Mouse (Mus musculus) layer of hippocampus, postnatal 25 days (tissue): ENCODE measurements around the gene Prdm10. TPM values are rescaled to one million over a fixed set of nuclear protein-coding genes. Genes with fewer than 3 reads are reported as not detected.

Experiments used
- DNase-seq, 2 experiments: peaks; one replicate each; pipeline ENCODE4 v3.0.0; 2022; ENCODE audit warnings: mixed read lengths in 2 of 2, low spot score in 1 of 2; ENCODE audit errors: extremely low spot score in 1 of 2
- total RNA-seq, 2 experiments: library from RNA; stranded (reverse); gene quantifications; 2 replicates each; pipeline ENCODE4 v1.2.3; 2021

Prdm10 gene
- total RNA-seq, 2 experiments from 2014 or later = 18.7 to 21.0 TPM

DNA sequence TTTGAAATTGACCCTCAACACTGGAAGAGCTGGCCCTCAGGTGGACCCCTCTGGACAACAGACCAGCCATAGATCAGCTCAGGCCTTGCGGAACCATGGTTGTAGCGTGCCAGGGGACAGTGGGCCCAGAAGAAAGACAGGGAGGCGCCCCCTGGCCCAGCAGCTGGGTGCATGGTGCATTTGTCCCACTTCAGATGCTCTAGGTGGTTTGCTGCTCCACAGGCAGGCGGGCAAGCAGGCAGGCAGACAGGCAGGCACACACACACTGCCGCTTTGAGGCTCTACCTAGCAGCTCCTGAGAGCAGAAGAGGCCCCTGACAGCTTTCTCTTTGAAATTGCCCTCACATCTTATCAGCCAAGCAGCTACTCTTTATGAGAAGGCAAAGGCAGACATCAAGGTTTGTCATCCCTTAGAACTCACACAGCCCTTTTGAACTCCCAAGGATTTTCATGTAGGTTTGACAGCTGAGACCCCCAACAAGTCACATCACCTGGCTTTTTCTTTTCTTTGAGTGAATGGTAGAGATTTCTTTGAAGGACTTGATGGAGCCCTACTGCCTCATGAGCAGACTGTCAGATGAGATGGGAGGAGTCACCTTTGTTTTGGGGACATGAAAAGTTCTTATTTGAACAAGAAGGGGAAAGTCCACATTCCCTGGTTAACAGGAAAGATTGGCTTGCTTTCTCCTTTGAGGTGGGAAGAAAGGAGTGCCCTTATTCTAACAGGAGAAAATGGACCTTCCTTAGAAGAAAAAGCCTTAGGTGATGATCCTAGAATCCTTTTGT lies 21.4 kb downstream of the Prdm10 start:
- DNase-seq = no peak

DNA sequence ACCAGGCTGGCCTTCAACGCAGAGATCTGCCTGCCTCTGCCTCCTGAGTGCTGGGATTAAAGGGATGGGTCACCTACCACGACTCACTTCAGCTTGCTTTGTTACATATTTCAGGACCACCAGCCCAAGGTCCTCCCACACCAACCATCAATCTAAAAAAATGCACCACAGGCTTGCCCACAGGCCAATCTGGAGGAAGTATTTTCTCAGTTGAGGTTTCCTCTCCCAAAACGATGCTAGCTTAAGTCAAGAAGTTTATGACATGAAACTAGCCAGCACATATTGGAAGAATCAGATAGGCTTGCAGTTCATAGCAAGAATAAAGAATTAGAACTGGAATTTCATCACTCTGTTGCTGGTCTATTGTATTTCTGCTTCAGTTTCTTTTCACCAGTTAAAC lies 24.0 kb downstream of the Prdm10 start:
- DNase-seq = no peak

DNA sequence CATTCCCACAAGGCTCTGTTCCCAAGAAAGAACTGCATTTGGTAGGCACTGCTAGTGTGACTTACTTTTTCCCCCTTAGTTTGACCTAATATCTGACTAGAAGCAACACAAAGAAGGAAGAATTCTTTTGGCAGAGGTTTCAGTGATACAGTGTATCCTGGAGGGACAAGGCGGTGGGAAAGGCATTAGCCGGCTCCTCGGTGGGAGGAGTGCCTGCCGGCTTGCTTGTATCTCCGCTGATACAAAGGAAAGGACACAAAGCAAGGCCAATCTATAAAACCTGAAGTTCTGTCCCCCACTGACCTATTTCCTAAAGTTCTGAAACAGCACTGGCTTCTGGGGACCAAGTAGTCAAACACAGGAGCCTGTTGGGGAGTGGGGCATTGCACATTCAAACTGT lies 24.8 kb downstream of the Prdm10 start:
- DNase-seq = no peak

DNA sequence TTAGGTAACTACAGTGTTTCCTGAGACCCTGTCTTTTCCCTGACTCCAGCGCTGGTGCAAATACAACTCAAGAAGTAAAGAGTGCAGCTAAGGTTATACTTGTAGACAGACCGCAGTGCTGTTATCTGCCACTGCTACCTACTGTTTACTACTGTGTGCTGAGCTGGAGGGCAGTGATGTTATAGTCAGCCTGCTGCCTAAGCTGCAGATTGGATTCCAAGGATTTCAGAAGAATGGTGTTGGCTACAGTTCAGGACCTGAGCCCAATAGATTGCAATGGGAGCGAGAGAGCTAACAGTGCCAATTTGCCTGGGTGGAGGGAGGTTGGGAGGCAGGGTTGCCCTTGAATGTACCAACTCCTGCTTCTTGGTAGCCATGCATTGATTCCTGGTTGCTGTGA lies 25.5 kb downstream of the Prdm10 start:
- DNase-seq = no peak

DNA sequence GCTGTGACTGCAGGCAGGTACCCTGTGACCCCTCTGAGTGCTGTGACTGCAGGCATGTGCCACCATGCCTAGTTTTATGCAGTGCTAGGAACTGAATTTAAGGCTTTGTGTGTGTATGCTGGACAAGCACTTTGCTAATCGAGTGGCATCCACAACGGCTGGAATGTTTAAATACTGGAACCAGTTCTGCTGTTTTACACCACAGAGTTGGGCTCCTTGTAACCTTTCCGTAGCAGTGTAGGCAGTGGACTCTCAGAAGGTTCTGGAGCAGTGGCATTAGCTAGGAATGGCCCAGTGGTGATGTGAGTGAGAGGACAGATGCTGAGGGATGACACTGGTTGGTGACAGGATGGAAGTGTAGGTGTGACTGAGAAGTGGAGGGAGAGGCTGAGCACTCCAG lies 26.9 kb downstream of the Prdm10 start:
- no peak for DNase-seq

DNA sequence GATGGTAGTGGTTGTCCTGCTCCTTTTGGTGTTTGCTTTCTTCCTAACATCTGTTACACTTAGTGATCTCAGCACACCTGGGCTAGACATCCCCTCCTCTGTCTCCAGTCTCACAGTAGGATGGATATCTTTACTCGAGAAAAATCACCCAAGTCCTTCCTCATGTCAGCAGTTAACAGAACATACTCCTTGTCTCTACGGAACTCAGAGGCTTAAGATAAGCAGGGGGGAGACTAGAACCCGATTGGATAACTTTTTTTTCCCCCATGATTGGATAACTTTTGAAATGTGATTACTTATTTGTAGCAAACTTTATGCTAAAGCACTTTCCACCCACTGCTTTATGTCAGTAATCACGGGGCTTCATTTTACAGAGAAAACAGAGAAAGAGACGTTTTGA lies 28.7 kb downstream of the Prdm10 start:
- DNase-seq = no peak

DNA sequence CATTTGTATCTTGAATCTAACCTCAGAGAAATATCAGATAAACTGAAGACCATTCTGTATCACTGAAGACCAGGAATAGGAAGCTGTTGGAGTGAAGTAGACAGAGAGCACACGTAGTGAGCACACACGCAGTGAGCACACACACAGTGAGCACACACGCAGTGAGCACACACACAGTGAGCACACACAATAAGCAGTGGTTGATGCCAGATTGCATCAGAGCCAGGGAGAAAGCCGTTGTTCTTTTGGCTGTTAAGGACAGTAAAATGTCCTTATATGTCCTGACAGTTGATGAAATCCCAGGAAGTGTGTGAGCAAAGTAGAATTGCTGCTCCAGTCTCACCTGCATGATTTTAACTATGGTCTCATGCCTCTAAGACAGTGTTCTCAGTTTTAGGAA lies 30.3 kb downstream of the Prdm10 start:
- no peak for DNase-seq

DNA sequence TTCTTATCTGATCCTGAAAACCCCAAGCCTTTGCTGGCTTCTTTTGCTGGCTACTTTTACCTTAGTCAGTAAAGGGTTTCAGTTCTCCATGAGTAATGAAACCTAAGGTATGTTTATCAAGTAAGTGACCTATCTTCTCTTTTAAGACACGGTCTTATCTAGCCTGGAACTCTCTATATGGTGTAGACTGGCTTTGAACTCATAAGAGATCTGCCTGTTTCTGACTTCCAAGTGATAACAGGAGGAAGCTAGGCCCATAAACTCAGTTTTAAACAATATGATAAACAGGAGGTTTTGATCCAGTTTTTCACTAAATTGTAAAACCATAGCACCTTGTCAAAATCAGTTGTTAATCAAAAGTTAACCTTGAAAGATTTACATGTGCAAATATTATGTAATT lies 33.5 kb downstream of the Prdm10 start:
- DNase-seq = no peak

DNA sequence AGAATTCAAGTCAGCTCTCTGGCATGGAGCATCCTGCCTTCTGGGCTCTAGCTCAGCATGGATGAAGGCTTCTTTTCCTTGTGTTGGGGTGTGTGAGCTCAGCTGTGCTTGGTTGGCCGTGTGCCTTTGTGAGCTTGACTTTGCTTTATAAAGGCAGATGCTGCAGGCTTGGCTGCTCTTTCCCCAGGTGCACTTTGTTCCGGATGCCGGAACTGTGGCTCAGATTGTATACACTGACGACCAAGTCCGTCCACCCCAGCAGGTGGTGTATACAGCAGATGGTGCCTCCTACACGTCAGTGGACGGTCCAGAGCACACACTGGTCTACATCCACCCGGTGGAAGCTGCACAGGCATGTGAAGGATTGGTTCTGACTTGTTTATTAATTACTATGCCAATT lies 35.6 kb downstream of the Prdm10 start:
- no peak for DNase-seq

DNA sequence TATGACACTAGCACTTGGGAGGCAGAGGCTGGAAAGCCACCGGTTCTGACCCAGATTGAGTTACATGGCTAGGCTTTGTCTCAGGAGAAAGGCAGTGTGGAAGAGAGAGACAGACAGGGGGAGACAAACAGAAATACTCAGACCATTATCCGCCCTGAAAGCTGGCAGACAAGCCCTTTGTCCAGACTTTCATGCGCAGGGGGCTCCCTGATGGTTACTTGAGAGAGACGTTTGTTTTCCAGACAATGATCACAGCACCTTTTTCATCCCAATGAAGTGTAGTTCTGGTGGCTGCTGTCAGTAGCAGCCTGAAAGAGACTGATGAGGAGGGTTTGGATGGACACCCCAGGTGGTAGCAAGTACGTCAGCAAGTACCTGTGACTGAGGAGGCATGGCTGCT lies 38.6 kb downstream of the Prdm10 start:
- no peak for DNase-seq

DNA sequence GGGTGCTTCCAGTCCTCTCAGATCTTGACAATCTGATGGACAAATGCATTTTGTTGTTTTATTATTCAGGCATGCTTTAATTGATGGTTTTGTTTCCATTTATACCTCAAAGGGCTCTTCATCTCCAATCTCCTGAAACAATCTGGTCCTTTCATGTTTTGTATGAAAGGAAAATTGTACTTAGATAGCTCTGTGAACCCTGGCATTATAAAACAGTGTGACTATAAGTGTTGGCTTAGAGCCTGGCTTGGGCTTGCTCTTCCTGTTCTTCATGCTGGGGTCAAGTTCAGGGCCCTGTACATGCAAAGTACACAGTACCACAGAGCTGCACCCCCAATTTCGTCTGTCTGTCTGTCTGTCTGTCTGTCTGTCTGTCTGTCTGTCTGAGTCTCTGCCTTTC lies 40.4 kb downstream of the Prdm10 start:
- DNase-seq = no peak

DNA sequence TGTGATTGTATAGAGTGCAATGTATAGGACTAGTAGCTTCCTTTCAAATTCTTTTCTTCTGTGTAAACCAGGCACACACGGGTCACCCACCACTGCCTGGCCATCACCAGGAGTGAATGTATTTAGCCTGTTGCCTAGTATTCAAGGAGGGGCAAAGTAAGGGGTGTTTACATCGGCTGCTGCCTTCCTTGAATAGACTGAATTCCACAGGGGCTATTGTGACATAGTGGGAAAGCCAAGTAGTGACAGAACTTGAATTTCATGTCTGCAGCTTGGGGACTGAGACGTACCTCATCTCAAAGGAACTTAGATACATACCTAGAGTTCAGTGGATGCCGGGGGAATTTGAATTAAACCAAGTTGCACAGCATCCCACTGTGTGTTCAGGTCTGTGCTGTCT lies 41.2 kb downstream of the Prdm10 start:
- DNase-seq = no peak

DNA sequence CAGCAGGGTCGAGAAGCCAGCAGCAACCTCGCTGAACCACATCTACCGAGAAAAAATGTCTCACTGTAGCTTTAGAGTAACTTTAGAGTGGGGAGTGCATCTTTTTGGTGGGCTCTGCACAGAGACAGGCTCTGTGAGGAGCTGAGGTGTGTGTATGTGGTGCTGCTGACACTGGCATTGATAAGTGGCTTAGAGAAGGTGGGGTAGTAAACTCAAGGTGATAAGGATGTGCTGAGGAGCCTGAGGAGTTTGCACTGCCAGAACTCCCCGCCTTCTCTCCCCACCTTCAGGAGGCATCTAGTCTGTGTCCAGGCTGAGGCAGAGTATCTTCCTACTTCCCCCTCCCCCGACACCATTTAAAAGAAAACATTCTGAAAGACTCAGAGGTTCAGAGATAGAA lies 41.8 kb downstream of the Prdm10 start:
- DNase-seq = no peak

DNA sequence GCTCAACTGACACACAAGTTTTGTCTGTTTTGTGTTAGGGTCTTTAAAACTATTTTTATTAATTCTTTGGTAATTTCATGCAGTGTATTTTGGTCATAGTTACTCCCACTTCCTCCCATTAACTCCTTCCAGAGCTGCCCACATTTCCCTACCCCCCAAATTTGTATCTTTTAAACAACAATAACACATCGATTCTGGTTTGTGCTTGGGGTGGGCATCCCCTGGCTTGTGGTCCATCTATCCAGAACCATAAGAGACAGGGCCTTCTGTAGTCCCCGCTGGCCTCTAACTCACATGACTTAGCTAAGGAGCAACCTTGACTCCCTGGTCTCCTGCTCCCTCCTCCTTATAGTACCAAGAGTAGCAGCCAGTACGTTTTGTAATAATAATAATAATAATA lies 50.5 kb downstream of the Prdm10 start:
- DNase-seq = no peak

DNA sequence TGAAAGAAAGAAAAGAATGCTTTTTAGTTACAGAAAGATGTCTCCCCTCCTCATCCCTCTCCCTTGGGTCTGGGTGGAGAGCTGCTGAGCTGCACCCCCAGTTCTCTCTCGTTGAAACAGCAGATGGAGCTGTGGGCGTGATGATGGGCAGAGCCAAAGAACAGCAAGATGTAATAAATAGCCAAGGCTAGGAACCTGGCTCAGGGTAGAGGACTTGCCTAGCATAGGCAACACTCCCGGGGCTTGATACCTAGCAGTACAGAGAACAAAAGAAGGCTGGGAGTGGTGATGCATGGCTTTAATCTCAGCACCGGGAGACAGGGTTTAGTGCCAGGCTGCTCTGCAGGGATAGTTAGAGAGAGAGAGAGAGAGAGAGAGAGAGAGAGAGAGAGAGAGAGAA lies 50.9 kb downstream of the Prdm10 start:
- peak; percentile 25 to 47 for DNase-seq

DNA sequence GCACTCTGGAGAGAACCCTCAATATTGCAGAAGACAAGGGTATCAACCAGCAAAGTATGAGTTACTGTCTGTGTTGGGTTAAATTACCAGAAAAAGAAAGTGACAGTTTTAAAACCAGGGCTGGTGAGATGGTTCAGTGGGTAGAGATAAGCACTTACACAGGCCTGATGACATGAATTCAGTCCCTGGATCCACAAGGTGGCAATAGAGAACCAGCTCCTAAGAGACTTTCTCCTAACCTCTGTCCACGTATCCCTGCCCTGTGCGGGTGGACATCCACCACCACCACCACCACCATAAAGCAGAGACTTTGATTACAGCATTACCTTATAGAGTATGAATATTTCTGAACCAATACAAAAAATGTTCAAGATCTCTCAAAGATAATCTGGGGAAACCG lies 51.6 kb downstream of the Prdm10 start:
- DNase-seq = no peak

DNA sequence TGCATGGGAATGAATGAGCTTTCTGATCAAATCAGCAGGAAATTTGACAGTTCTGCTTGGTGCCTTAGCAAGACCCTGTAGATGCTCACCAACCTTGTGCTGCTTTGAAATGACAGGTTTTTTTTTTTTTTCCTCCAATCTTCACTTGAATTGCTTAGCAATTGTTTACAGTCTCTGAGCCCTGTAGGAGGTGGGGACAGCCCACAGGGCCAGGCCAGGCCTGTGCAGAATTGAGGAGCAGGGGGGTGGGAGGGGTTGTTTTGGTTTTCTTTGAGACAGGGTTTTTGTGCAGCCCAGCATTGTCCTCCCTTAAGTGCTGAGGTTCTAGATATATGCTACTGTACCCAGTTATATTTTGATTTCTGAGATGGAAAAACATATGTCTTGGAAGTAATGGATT lies 52.5 kb downstream of the Prdm10 start:
- DNase-seq = no peak

DNA sequence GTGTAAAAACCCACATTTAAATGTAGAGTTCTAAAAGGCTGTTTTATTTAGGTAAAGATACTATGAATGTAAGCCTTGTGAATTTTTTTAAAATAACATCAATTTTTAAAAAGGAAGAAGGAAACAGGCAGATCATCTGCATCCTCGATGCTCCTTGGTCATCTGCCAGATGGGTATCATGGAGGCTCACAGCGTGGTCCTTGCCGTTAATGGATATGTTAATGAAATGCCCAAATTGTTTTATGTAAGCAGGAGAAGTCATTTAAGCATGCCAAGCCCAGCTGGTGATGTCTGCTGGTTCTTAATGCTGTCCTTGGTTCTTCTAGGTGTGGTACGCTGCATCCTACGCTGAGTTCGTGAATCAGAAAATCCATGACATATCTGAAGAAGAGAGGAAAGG lies 54.7 kb downstream of the Prdm10 start:
- DNase-seq = no peak

DNA sequence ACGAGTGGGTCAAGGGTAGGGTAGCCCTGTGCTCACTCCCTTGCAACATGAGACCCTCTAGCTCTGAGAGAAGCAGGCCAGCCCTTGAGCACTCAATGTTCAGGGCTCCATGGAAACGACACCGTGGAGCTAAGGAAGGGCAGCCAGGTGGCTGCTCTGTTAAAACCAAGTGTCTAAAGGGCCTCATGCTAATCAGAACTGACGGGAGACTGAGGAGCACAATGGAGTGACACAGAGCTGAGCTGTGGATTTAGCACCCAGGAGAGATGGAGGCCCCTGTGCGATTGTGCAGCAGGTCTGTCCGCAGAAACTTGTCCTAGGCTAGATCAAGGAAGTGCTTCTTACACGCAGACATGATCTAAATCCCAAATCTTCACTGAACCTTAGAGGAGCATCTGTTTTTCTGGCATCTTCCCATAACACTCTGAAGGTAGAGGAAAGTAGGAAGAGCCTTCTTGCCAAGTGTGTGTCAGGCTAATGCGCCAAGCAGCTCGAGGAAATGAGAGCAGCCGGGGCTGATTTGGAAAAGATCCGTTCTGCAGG lies 64.0 kb downstream of the Prdm10 start:
- DNase-seq = no peak

DNA sequence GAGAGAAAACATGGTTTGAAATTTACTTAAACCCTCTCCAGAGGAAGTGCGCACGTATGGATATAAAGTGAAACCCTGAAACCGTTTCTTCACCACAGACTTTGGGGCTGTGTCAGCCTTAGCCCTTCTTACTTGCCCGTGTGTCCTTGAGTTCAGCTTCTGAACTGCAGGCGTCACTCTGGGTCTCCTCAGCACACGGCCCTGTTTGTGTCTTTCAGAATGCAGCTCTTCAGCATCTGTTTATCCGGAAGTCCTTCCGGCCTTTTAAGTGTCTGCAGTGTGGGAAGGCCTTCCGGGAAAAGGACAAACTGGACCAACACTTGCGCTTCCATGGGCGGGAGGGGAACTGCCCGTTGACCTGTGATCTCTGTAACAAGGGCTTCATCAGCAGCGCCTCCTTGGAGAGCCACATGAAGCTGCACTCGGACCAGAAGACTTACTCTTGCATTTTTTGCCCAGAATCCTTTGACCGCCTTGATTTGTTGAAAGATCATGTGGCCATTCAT lies 66.3 kb downstream of the Prdm10 start:
- no peak for DNase-seq

DNA sequence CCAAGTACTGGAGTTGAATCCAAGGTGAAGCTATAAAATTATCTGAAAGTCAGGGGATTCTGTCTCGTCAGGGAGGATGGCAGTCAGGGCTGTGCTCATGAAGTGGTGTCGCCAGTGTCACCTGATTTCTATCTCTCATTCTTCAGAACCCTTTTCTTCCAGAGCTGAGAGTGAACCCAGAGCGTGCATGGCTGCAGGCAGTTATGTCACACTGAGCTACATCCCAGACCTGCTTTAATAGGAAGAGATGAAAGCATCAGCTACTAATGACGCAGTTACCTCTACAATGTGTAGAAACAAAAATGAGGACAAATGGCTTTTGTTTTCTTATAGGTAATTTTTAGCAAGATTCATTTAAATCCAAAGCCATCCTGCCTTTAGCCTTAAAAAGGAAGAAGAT lies 68.1 kb downstream of the Prdm10 start:
- no peak for DNase-seq

DNA sequence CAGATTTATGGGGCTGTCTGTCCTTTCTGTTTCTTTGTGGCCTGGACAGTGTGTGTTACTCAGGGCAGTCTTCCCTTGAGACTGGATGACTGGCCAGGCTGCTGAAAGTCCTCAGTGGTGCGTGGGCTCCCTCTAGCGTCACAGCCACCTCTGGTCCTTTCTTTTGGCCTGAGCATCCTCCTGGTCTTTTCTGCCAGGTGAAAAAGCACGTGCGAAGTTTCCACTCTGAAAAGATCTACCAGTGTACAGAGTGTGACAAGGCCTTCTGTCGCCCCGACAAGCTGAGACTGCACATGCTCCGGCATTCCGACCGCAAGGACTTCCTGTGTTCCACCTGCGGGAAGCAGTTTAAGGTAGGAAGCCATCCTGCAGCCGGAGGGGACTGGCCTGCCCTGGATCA lies 68.6 kb downstream of the Prdm10 start:
- DNase-seq = peak; percentile 59 to 80
